Mouse (Mus musculus) kidney, embryonic 16.5 days (tissue): ENCODE data around the gene Ube2m. TPM values are rescaled to one million over a fixed set of nuclear protein-coding genes. Genes with fewer than 3 reads are reported as not detected.
A peak's percentile ranks its signal among the peaks of the same experiment; 100 is the strongest.

ENCODE experiments used
- ATAC-seq: fragments of 200-750 bp; cut with Nextera tagmentation; 2 replicates; pipeline ENCODE4 v1.8.0; 2017; ENCODE audit warnings: moderate TSS enrichment; ENCODE audit not compliant: low FRiP score, low TSS enrichment
- H3K27ac ChIP-seq: fragments of 300-500 bp; sonication (generic); 2 replicates; pipeline ENCODE4 v1.5.1; 2014; ENCODE audit warnings: low read length
- H3K27me3 ChIP-seq: fragments of 300-500 bp; sonication (generic); 2 replicates; pipeline ENCODE4 v1.6.1; 2014; ENCODE audit warnings: low read length, control low read depth, mixed read lengths; ENCODE audit not compliant: insufficient read depth
- H3K36me3 ChIP-seq: fragments of 300-500 bp; sonication (generic); 2 replicates; pipeline ENCODE4 v1.6.1; 2014; ENCODE audit warnings: low read length, control low read depth, mixed read lengths; ENCODE audit not compliant: insufficient read depth
- H3K4me1 ChIP-seq: fragments of 300-500 bp; sonication (generic); 2 replicates; pipeline ENCODE4 v1.6.1; 2014; ENCODE audit warnings: low read length, control low read depth, mixed read lengths; ENCODE audit not compliant: insufficient read depth
- H3K4me2 ChIP-seq: fragments of 300-500 bp; sonication (generic); replicated peaks from 2 replicates; pipeline ENCODE4 v1.6.1; 2014; ENCODE audit warnings: low read depth, low read length
- H3K4me3 ChIP-seq: fragments of 300-500 bp; sonication (generic); 2 replicates; pipeline ENCODE4 v1.5.1; 2014; ENCODE audit warnings: mild to moderate bottlenecking, low read length
- H3K9ac ChIP-seq: fragments of 300-500 bp; sonication (generic); replicated peaks from 2 replicates; pipeline ENCODE4 v1.6.1; 2014; ENCODE audit warnings: low read length
- H3K9me3 ChIP-seq: fragments of 300-500 bp; sonication (generic); 2 replicates; pipeline ENCODE4 v1.6.1; 2016; ENCODE audit warnings: low read length, control low read depth
- WGBS: fragments of 180-500 bp; shearing (Covaris S2); extraction: QIAGEN DNeasy Blood & Tissue Kit; methylation state at CpG from one replicate; pipeline ENCODE4 v1.1.7; 2014; 5-methylcytosine and 5-hydroxymethylcytosine counted together
- polyA plus RNA-seq: library from polyadenylated mRNA; unstranded; fragments of >200 nt; fragmentation: Nextera tagmentation; extraction: Ambion mirVana; gene quantifications from 2 replicates; pipeline ENCODE4 v1.2.1, GENCODE M21; 2015

Gene Ube2m
- polyA plus RNA-seq, 1 experiment from 2014 or later, result 54.9 TPM

GRCm38 (mm10) chr7:13023928-13024731, 13.9 kb downstream of the Ube2m start:
- Histone ChIP-seq H3K9me3 (no peaks in the 10 kb centered on the region), H3K36me3 (peaks cover 37% of the 10 kb centered on the region), H3K4me1 (peaks cover 15% of the 10 kb centered on the region), H3K27ac (peak overlapping the region; percentile 100), H3K4me3 (peak overlapping the region; percentile 95), H3K27me3 (no peaks in the 10 kb centered on the region), H3K9ac (peak overlapping the region; percentile 98), H3K4me2 (peak overlapping the region; percentile 98)
- WGBS, result under 1% methylated on average over 56 of the region's 95 CpGs
- peak; percentile 87 for ATAC-seq

- Histone ChIP-seq H3K9me3 (no peaks in the 10 kb centered on the region), H3K27ac (peak overlapping the region; percentile 100), H3K4me2 (peak overlapping the region; percentile 98), H3K9ac (peak overlapping the region; percentile 98), H3K4me3 (peak overlapping the region; percentile 95), H3K36me3 (peaks cover 25% of the 10 kb centered on the region), H3K27me3 (no peaks in the 10 kb centered on the region), H3K4me1 (peaks cover 15% of the 10 kb centered on the region)
- 3% methylated on average over 31 of the region's 31 CpGs for WGBS
- peak; percentile 79 for ATAC-seq
These were observed 15.1 kb downstream of the Ube2m start for GRCm38 (mm10) chr7:13022773-13023535.

- Histone ChIP-seq H3K27me3 (no peaks in the 10 kb centered on the region), H3K9me3 (no peaks in the 10 kb centered on the region), H3K4me2 (no peak overlapping the region), H3K4me3 (no peak overlapping the region), H3K27ac (no peak overlapping the region), H3K4me1 (peaks cover 5% of the 10 kb centered on the region; the same call in 1 of the 2 replicates), H3K36me3 (no peaks in the 10 kb centered on the region), H3K9ac (no peak overlapping the region)
- ATAC-seq, result no peak
- 90% methylated on average over 1 of the region's 1 CpGs for WGBS
These were observed 22.9 kb downstream of the Ube2m start for GRCm38 (mm10) chr7:13015217-13015616.

- H3K27me3 ChIP-seq, result no peaks in the 10 kb centered on the region
- H3K9ac ChIP-seq, result no peak overlapping the region
- H3K36me3 ChIP-seq, result no peaks in the 10 kb centered on the region
- H3K9me3 ChIP-seq, result no peaks in the 10 kb centered on the region
- H3K4me1 ChIP-seq, result peaks cover 6% of the 10 kb centered on the region; the same call in 1 of the 2 replicates
- WGBS, result 40% methylated on average over 6 of the region's 6 CpGs
- no peak overlapping the region for H3K27ac ChIP-seq
- H3K4me3 ChIP-seq, result no peak overlapping the region
- no peak for ATAC-seq
- no peak overlapping the region for H3K4me2 ChIP-seq
These were observed 23.7 kb downstream of the Ube2m start for GRCm38 (mm10) chr7:13014275-13014839.

GRCm38 (mm10) chr7:13013671-13014070, 24.4 kb downstream of the Ube2m start:
- 60% methylated on average over 4 of the region's 4 CpGs for WGBS
- no peak overlapping the region for H3K27ac ChIP-seq
- no peaks in the 10 kb centered on the region for H3K27me3 ChIP-seq
- no peak overlapping the region for H3K4me2 ChIP-seq
- ATAC-seq, result no peak
- H3K36me3 ChIP-seq, result no peaks in the 10 kb centered on the region
- H3K4me3 ChIP-seq, result no peak overlapping the region
- peaks cover 10% of the 10 kb centered on the region for H3K4me1 ChIP-seq
- H3K9me3 ChIP-seq, result no peaks in the 10 kb centered on the region
- no peak overlapping the region for H3K9ac ChIP-seq

- 12% methylated on average over 26 of the region's 26 CpGs for WGBS
- H3K27me3 ChIP-seq, result no peaks in the 10 kb centered on the region
- peak within 1 kb of the TSS; percentile 66 for H3K4me2 ChIP-seq
- H3K36me3 ChIP-seq, result peaks cover 23% of the 10 kb centered on the region
- no peaks in the 10 kb centered on the region for H3K9me3 ChIP-seq
- no peak for ATAC-seq
- H3K4me3 ChIP-seq, result peak within 1 kb of the TSS; percentile 77
- H3K4me1 ChIP-seq, result peaks cover 31% of the 10 kb centered on the region
- H3K27ac ChIP-seq, result peak within 1 kb of the TSS; percentile 99
- peak within 1 kb of the TSS; percentile 94 for H3K9ac ChIP-seq
These were observed 27.8 kb downstream of the Ube2m start, which contains the start of gene Zbtb45 for GRCm38 (mm10) chr7:13010005-13010908. TSS of gene Zbtb45 (minus strand) at chr7:13010034.

- H3K9me3 ChIP-seq, result no peaks in the 10 kb centered on the region
- 0% methylated on average over 42 of the region's 42 CpGs for WGBS
- ATAC-seq, result peak; percentile 93
These were observed 28.7 kb downstream of the Ube2m start for GRCm38 (mm10) chr7:13009143-13010004.

GRCm38 (mm10) chr7:13007341-13008092, 30.6 kb downstream of the Ube2m start:
- Histone ChIP-seq H3K9me3 (no peaks in the 10 kb centered on the region), H3K9ac (peak overlapping the region; percentile 94), H3K4me3 (peak overlapping the region; percentile 27), H3K4me1 (peaks cover 31% of the 10 kb centered on the region), H3K27ac (no peak overlapping the region), H3K36me3 (peaks cover 28% of the 10 kb centered on the region), H3K4me2 (peak overlapping the region; percentile 41), H3K27me3 (no peaks in the 10 kb centered on the region)
- 38% methylated on average over 53 of the region's 57 CpGs for WGBS
- ATAC-seq, result no peak

More at GRCm38 (mm10) chr7:13009143-13010004, 28.7 kb downstream of the Ube2m start:
- H3K4me3 ChIP-seq, result peak overlapping the region; percentile 77
- peaks cover 31% of the 10 kb centered on the region for H3K4me1 ChIP-seq
- H3K9ac ChIP-seq, result peak overlapping the region; percentile 94
- H3K27ac ChIP-seq, result peak overlapping the region; percentile 99
- peak overlapping the region; percentile 66 for H3K4me2 ChIP-seq
- H3K36me3 ChIP-seq, result peaks cover 28% of the 10 kb centered on the region
- H3K27me3 ChIP-seq, result no peaks in the 10 kb centered on the region
